Mouse (Mus musculus) C2C12 (cell line): ENCODE data around the gene Prkcsh.

Experiments used
- CEBPB ChIP-seq: IDR thresholded peaks from one replicate; pipeline ENCODE4 v1.6.1; 2011; ENCODE audit warnings: low read depth, mild to moderate bottlenecking, control low read depth, moderate library complexity
- CTCF ChIP-seq: IDR thresholded peaks from one replicate; pipeline ENCODE4 v1.5.1; 2011; ENCODE audit not compliant: control insufficient read depth, insufficient read depth, insufficient read length
- FOSL1 ChIP-seq: IDR thresholded peaks from one replicate; pipeline ENCODE4 v1.8.0; 2011; ENCODE audit warnings: mild to moderate bottlenecking, low read length; ENCODE audit not compliant: poor library complexity, insufficient read depth, severe bottlenecking
- MAX ChIP-seq: IDR thresholded peaks from one replicate; pipeline ENCODE4 v1.6.1; 2011; ENCODE audit warnings: mild to moderate bottlenecking, control low read depth
- MYOD1 ChIP-seq: IDR thresholded peaks from one replicate; pipeline ENCODE4 v1.6.1; 2011; ENCODE audit warnings: low read depth; ENCODE audit not compliant: control insufficient read depth, insufficient read length
- MYOG ChIP-seq: IDR thresholded peaks from one replicate; pipeline ENCODE4 v1.6.1; 2011; ENCODE audit not compliant: control insufficient read depth, insufficient read length; ENCODE audit errors: extremely low read depth
- USF1 ChIP-seq: IDR thresholded peaks from one replicate; pipeline ENCODE4 v1.6.1; 2011; ENCODE audit warnings: low read depth, mild to moderate bottlenecking, control low read depth, moderate library complexity

DNA sequence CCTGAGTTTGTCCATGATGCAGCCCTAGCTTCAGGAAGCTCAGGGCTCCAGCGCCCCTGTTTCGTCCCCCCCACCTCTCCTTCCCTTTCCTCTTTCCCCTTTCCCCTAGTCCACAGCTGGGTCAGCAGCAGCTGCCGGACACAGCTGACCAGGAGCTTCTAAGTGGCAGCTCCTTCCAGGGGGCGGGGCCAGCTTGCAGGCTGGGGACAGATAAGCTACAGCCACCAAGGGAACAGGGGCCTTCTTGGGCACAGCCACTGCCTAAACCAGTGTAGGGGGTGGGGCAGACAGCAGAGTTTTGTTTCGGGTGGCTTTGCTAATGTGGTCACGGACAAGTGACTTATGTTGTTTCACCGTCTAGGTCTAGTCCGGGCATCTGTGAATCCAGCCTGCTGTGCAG lies 39.2 kb upstream of the Prkcsh start, which contains the start of gene Epor:
- TF ChIP-seq CTCF (no peak), MYOG (no peak), MAX (no peak), MYOD1 (no peak), CEBPB (no peak), USF1 (no peak), FOSL1 (no peak)
